Mouse (Mus musculus): ENCODE measurements around the gene Ap1g2. TPM values are rescaled to one million over a fixed set of nuclear protein-coding genes. Genes with fewer than 3 reads are reported as not detected.

Ap1g2 gene
- 10.2 and 11.4 TPM in 2 replicates for polyA plus RNA-seq (2016; fragmentation: Nextera tagmentation; extraction: Ambion mirVana)

- under 1% methylated on average over 39 of the region's 39 CpGs for WGBS
- peak within 1 kb of the TSS; percentile 48 for H3K4me3 ChIP-seq (replicated peaks)
- H3K4me2 ChIP-seq, result peak within 1 kb of the TSS; percentile 95
- peak within 1 kb of the TSS; percentile 59; the same call in 1 of the 2 replicates for H3K27ac ChIP-seq
- H3K27me3 ChIP-seq, result peaks cover 25% of the 10 kb centered on the region
- peaks cover 47% of the 10 kb centered on the region for H3K4me1 ChIP-seq
- ATAC-seq (ENCODE audit: low FRiP score), result peak; percentile 69
- H3K9ac ChIP-seq, result peak within 1 kb of the TSS; percentile 70
- no peaks in the 10 kb centered on the region for H3K9me3 ChIP-seq
- H3K36me3 ChIP-seq (replicated peaks), result 0 out of 2 replicates have a peak, but pooled peaks cover under 1% of the 10 kb centered on the region
These were observed at the start of gene Ap1g2 for GRCm38 (mm10) chr14:55105836-55106809. Gene Ap1g2 (minus strand): TSS chr14:55106593.

GRCm38 (mm10) chr14:55152951-55153481, 46.6 kb upstream of the Ap1g2 start:
- Histone ChIP-seq H3K9ac (no peak overlapping the region), H3K4me2 (no peak overlapping the region), H3K27me3 (0 out of 2 replicates have a peak, but pooled peaks cover 3% of the 10 kb centered on the region), H3K36me3 (replicated peaks) (no peaks in the 10 kb centered on the region), H3K9me3 (no peaks in the 10 kb centered on the region), H3K4me3 (replicated peaks) (no peak overlapping the region), H3K4me1 (peaks cover 6% of the 10 kb centered on the region), H3K27ac (no peak overlapping the region)
- 92% methylated on average over 16 of the region's 16 CpGs for WGBS
- ATAC-seq (ENCODE audit: low FRiP score), result no peak

- H3K36me3 ChIP-seq (replicated peaks), result no peaks in the 10 kb centered on the region
- no peaks in the 10 kb centered on the region for H3K9me3 ChIP-seq
- H3K4me2 ChIP-seq, result no peak overlapping the region
- no peak overlapping the region for H3K27ac ChIP-seq
- no peak overlapping the region for H3K9ac ChIP-seq
- H3K4me1 ChIP-seq, result peaks cover 6% of the 10 kb centered on the region
- WGBS, result 75% methylated on average over 4 of the region's 4 CpGs
- H3K4me3 ChIP-seq (replicated peaks), result no peak overlapping the region
- 0 out of 2 replicates have a peak, but pooled peaks cover 3% of the 10 kb centered on the region for H3K27me3 ChIP-seq
- no peak for ATAC-seq (ENCODE audit: low FRiP score)
These were observed 45.8 kb upstream of the Ap1g2 start for GRCm38 (mm10) chr14:55152174-55152573.

GRCm38 (mm10) chr14:55150985-55151384, 44.6 kb upstream of the Ap1g2 start:
- ATAC-seq (ENCODE audit: low FRiP score), result no peak
- H3K27ac ChIP-seq, result no peak overlapping the region
- WGBS, result 84% methylated on average over 5 of the region's 5 CpGs

GRCm38 (mm10) chr14:55149041-55149440, 42.6 kb upstream of the Ap1g2 start:
- Histone ChIP-seq H3K36me3 (replicated peaks) (no peaks in the 10 kb centered on the region), H3K4me3 (replicated peaks) (no peak overlapping the region), H3K4me1 (peaks cover 6% of the 10 kb centered on the region), H3K9me3 (no peaks in the 10 kb centered on the region), H3K9ac (no peak overlapping the region), H3K27ac (no peak overlapping the region), H3K4me2 (no peak overlapping the region), H3K27me3 (no peaks in the 10 kb centered on the region)
- WGBS, result 73% methylated on average over 5 of the region's 5 CpGs
- ATAC-seq (ENCODE audit: low FRiP score), result peak; percentile 49; the same call in 1 of the 2 replicates

More at GRCm38 (mm10) chr14:55150985-55151384, 44.6 kb upstream of the Ap1g2 start:
- Histone ChIP-seq H3K4me1 (peaks cover 6% of the 10 kb centered on the region), H3K9me3 (no peaks in the 10 kb centered on the region), H3K27me3 (0 out of 2 replicates have a peak, but pooled peaks cover 3% of the 10 kb centered on the region), H3K36me3 (replicated peaks) (no peaks in the 10 kb centered on the region), H3K9ac (no peak overlapping the region), H3K4me2 (no peak overlapping the region), H3K4me3 (replicated peaks) (no peak overlapping the region)

GRCm38 (mm10) chr14:55148363-55148915, 42.0 kb upstream of the Ap1g2 start:
- no peaks in the 10 kb centered on the region for H3K9me3 ChIP-seq
- H3K4me3 ChIP-seq (replicated peaks), result no peak overlapping the region
- 0 out of 2 replicates have a peak, but pooled peaks have one; percentile 39 for ATAC-seq (ENCODE audit: low FRiP score)
- no peak overlapping the region for H3K4me2 ChIP-seq
- no peak overlapping the region for H3K27ac ChIP-seq
- H3K36me3 ChIP-seq (replicated peaks), result no peaks in the 10 kb centered on the region
- no peaks in the 10 kb centered on the region; the same call in 1 of the 2 replicates for H3K4me1 ChIP-seq
- no peaks in the 10 kb centered on the region for H3K27me3 ChIP-seq
- WGBS, result 28% methylated on average over 5 of the region's 5 CpGs
- H3K9ac ChIP-seq, result no peak overlapping the region

- Histone ChIP-seq H3K27me3 (no peaks in the 10 kb centered on the region), H3K9ac (no peak overlapping the region), H3K4me1 (no peaks in the 10 kb centered on the region; the same call in 1 of the 2 replicates), H3K4me3 (replicated peaks) (no peak overlapping the region), H3K36me3 (replicated peaks) (no peaks in the 10 kb centered on the region), H3K9me3 (no peaks in the 10 kb centered on the region), H3K4me2 (no peak overlapping the region), H3K27ac (no peak overlapping the region)
- no peak for ATAC-seq (ENCODE audit: low FRiP score)
- WGBS, result 89% methylated on average over 12 of the region's 12 CpGs
These were observed 40.5 kb upstream of the Ap1g2 start for GRCm38 (mm10) chr14:55146829-55147401.

- WGBS, result 84% methylated on average over 1 of the region's 1 CpGs
- Histone ChIP-seq H3K4me3 (replicated peaks) (no peak overlapping the region), H3K36me3 (replicated peaks) (no peaks in the 10 kb centered on the region), H3K4me2 (no peak overlapping the region), H3K9me3 (no peaks in the 10 kb centered on the region), H3K4me1 (no peaks in the 10 kb centered on the region; the same call in 1 of the 2 replicates), H3K27ac (no peak overlapping the region), H3K9ac (no peak overlapping the region), H3K27me3 (no peaks in the 10 kb centered on the region)
- ATAC-seq (ENCODE audit: low FRiP score), result no peak
These were observed 39.9 kb upstream of the Ap1g2 start for GRCm38 (mm10) chr14:55146324-55146723.

GRCm38 (mm10) chr14:55139313-55139712, 32.9 kb upstream of the Ap1g2 start:
- H3K9ac ChIP-seq, result no peak overlapping the region
- H3K9me3 ChIP-seq, result no peaks in the 10 kb centered on the region
- no peak overlapping the region for H3K4me3 ChIP-seq (replicated peaks)
- no peak overlapping the region for H3K4me2 ChIP-seq
- H3K4me1 ChIP-seq, result no peaks in the 10 kb centered on the region
- no peaks in the 10 kb centered on the region for H3K27me3 ChIP-seq
- H3K36me3 ChIP-seq (replicated peaks), result no peaks in the 10 kb centered on the region
- WGBS, result 32% methylated on average over 7 of the region's 7 CpGs
- no peak for ATAC-seq (ENCODE audit: low FRiP score)
- H3K27ac ChIP-seq, result no peak overlapping the region

- no peak for ATAC-seq (ENCODE audit: low FRiP score)
- Histone ChIP-seq H3K4me2 (no peak overlapping the region), H3K4me3 (replicated peaks) (no peak overlapping the region), H3K9me3 (no peaks in the 10 kb centered on the region), H3K9ac (no peak overlapping the region), H3K27ac (no peak overlapping the region), H3K4me1 (no peaks in the 10 kb centered on the region), H3K27me3 (no peaks in the 10 kb centered on the region), H3K36me3 (replicated peaks) (no peaks in the 10 kb centered on the region)
- 61% methylated on average over 8 of the region's 8 CpGs for WGBS
These were observed 29.3 kb upstream of the Ap1g2 start for GRCm38 (mm10) chr14:55135676-55136075.

GRCm38 (mm10) chr14:55126521-55126920, 20.1 kb upstream of the Ap1g2 start:
- Histone ChIP-seq H3K36me3 (replicated peaks) (no peaks in the 10 kb centered on the region), H3K4me2 (no peak overlapping the region), H3K27ac (no peak overlapping the region), H3K4me1 (peaks cover 9% of the 10 kb centered on the region), H3K9me3 (no peaks in the 10 kb centered on the region), H3K4me3 (replicated peaks) (no peak overlapping the region), H3K9ac (no peak overlapping the region), H3K27me3 (no peaks in the 10 kb centered on the region)
- no peak for ATAC-seq (ENCODE audit: low FRiP score)
- 79% methylated on average over 7 of the region's 7 CpGs for WGBS

- Histone ChIP-seq H3K4me3 (replicated peaks) (no peak overlapping the region), H3K9ac (no peak overlapping the region), H3K4me1 (peaks cover 9% of the 10 kb centered on the region), H3K4me2 (no peak overlapping the region), H3K36me3 (replicated peaks) (no peaks in the 10 kb centered on the region), H3K9me3 (no peaks in the 10 kb centered on the region), H3K27me3 (no peaks in the 10 kb centered on the region), H3K27ac (no peak overlapping the region)
- ATAC-seq (ENCODE audit: low FRiP score), result no peak
- WGBS, result 80% methylated on average over 5 of the region's 5 CpGs
These were observed 19.3 kb upstream of the Ap1g2 start for GRCm38 (mm10) chr14:55125711-55126110.

Data from forebrain, embryonic 12.5 days (tissue).